Mouse (Mus musculus): ENCODE data around the gene Ano6.

Ano6 gene

GRCm38 (mm10) chr15:95796062-95796461 is 5.4 kb downstream of the Ano6 start:
- DNase-seq (ENCODE audit: low spot score in 2 of 2): no peak

GRCm38 (mm10) chr15:95797144-95797983 is 6.7 kb downstream of the Ano6 start:
- peak in 1 of 2 experiments; percentile 35 for DNase-seq (ENCODE audit: low spot score in 2 of 2)

- no peak for DNase-seq (ENCODE audit: low spot score in 2 of 2)
These were observed 7.6 kb downstream of the Ano6 start for GRCm38 (mm10) chr15:95798266-95798665.

DNA sequence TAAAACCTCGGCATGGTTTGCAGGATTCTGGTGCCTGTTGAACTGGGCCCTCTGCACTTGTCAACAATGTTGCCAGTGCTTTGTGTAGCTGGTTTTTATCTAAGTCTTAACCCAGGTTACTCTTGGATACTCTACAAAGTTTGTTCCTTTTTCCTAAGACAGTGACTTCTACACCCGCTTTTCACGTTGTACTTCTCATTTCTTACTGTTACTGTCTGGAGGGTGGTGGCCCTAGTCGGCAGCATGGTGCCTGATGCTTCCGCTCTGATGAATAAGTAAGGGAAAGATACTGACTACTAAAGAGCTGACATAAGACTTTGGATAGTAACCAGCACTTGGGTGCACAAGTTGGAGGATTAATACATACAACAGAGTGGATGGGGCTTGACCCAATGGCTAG is 9.0 kb downstream of the Ano6 start:
- no peak for DNase-seq (ENCODE audit: low spot score in 2 of 2)

DNA sequence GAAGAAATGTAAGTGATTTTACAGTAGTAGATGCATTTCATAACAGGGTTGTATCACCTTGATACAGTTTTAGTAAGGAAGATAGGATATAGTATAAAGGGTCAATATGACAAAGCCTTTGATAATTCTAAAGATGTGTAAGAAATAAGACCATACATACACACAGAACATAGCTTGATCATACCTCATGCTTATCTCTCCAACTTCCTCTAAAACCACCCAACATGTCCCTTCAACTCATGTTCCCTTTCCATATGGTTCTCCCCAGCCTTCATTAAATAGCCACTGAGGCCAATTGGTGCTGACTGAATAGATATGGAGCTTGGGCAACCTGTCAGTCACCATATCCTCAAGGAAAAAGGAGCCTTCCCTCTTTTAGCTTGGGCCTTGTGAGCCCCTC is 9.4 kb downstream of the Ano6 start:
- DNase-seq (ENCODE audit: low spot score in 2 of 2): no peak

DNA sequence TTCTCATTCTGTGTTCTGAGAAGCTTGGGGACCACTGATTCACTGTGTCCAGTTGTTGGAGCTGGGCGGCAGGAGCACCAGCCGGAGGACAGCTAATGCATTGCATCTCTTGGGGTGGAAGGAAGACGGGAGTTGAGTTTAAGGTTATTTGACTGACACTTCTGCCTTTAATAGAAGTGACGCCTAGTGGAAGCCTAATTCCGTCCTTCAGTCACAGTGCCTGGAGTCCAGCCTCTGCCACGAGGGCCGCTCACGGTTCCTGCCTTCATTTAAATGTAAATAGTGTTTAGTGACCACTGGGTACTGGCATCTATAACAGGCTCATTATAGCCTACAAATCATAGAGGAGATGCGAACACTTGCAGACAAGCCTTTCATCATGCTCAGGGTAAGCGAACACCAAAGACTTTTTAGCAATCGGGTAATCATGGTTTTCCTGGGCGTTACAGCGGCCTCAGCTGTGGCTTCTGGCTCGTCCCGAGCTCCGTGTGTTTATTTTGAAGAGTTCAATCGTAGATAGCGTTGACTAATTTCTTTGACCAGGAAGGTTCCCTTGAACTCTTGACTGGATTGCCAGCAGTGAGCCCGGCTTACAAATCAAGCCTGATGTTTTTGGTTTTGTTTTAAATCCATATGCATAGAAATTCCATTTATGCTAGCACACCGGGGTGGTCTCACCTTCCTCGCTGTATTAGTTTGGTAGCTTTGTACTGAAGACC is 10.8 kb downstream of the Ano6 start:
- DNase-seq (ENCODE audit: low spot score in 2 of 2): no peak

GRCm38 (mm10) chr15:95802140-95802539 is 11.5 kb downstream of the Ano6 start:
- DNase-seq (ENCODE audit: low spot score in 2 of 2): no peak

- DNase-seq (ENCODE audit: low spot score in 2 of 2): no peak
These were observed 12.1 kb downstream of the Ano6 start for GRCm38 (mm10) chr15:95802762-95803161.

DNA sequence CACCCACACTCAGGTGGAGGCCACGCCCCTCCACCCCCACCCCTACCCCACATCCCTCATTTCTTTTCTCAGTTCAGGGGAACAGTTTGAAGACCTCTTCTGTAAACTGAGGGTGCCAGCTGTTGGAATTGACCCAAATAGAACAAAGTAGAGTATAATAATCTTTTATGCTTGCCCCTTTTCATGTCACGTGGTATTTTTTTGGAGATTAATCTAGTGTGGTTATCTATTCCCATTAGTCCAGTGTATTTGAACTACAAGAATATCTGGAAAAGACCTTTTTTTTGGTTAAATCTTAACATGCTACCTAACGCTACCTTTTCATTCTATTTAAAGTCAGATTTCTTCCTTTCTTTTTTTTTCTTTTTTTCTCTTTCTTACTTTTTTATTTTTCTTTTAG is 12.8 kb downstream of the Ano6 start:
- no peak for DNase-seq (ENCODE audit: low spot score in 2 of 2)

DNA sequence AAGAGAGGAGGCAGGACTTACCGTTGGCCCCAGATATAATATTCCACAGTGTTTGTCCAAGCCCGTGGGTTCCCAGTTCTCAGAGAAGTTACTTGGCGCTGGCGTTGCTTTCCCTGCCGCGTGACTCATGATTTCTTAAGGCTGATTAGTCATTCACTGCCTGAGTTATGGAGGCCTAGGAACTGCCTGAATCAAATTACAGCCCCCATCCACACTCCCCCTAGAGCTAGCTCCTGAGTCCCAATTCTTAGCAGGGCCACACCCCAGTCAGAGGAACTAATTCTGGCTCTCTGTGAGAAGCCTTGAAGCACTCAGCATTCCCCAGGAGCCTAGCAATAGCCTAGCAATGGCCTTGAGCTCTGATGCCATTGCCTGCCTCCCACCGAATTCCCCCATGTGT is 13.6 kb downstream of the Ano6 start:
- DNase-seq (ENCODE audit: low spot score in 2 of 2): no peak

DNA sequence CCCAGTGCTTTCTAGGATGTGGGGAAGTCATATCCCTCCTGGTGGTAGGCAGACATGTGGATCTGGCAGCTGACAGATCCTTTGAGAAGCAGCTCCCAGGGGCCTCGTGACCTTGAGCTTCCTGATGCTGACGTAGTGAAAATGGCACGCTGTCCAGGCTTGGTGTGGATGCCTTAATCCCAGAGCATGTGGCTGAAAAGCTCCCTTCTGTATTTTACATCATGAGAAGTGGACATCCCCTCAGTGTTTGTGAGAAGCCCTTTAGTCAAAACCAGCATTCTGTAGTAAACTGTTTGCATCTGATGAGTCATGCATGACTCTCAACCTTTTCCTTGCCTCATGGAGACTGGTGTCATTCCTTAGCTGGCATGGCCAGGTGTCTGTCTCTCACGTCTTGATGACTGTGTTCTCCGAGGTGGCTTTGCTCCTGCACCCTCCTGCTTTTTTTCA is 14.4 kb downstream of the Ano6 start:
- DNase-seq (ENCODE audit: low spot score in 2 of 2): no peak

GRCm38 (mm10) chr15:95807908-95808307 is 17.3 kb downstream of the Ano6 start:
- no peak for DNase-seq (ENCODE audit: low spot score in 2 of 2)

DNA sequence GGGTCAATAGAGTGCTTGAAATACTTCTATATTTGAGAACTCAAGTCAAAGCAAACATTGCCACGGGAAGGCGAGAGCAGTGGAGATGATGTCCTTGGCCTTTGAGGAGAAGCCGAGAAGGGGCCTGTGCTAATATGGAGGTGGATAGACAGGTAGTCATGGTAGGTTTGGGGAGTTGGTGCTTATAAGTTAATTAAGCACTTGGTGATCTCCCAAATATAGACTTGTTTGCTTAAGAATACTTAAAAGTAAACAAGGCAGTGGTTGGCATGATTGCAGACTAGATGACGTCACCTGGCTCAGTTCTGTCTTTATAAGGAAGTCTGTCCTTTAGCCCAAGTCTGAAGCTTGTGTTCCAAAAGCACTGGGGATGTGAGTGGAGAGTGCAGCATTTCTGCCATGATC is 19.7 kb downstream of the Ano6 start:
- no peak for DNase-seq (ENCODE audit: low spot score in 2 of 2)

DNA sequence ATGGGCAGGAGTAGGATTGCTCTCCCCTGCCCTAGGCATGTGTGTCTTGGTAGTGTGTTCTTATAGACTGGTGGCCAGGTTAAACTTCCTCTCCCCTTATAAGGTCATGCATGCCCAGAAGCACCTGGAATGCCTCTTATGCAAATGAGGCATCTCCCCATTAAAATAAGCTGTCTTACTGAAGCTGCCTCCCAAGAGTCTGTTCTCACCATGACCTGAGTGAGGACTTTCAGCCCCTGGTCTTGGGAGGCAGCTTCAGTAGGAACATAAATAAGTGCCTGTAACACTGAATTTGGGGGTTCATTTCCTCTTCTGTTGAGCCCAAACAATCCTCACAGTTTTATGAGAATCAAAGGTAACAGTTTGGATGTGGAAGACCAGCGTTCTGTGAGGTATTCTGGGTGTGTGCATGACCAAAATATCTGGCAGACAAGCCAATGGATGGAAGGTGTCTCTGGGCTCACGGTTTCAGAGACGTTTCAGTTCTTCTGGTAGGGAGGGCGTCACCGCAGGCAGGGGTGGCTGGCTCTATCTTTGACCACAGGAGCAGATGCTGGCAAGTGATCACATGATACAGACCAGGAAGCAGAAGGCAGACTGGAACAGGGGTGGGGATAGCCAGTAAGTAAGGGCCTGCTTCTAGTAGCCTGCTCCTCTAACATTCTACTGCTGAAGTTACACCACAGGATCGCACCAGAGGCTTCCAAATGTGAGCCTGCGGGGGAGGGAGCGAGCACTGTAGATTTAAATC is 22.4 kb downstream of the Ano6 start:
- no peak for DNase-seq (ENCODE audit: low spot score in 2 of 2)

GRCm38 (mm10) chr15:95817501-95817900 is 26.9 kb downstream of the Ano6 start:
- DNase-seq (ENCODE audit: low spot score in 2 of 2): no peak

DNA sequence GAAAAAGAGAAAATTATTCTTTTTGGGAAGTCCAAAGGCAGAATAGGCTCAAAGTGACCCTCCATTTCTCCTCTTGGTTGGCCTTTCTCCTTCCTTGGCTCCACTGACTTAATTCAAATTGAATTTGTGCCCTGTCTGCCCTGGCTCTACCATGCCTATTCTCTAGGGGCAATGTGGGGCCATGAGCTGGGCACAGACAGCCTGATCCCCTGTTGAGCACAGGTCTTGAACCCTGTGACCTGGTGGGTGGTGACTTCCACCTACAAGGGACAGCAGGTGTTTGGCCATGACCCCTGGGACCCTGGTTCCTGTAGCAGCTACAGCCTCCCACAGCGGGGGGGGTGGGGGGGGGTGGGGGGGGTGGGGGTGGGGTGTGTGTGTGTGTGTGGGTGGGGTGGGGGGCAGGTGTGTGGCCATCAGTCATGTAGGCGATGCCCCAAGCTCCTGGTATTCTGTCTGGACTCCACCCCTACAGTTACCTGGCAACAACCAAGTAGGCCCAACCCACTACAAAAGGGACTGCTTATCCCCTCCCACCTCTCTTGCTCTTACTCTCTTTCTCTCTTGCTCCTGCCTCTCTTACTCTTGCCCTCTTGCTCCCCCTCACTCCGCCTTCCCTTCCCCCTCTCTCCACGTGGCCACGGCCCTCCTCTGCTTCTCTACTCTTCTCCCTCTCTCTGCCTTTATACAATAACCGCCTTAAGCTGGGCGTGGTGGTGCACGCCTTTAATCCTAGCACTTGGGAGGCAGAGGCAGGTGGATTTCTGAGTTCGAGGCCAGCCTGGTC is 28.8 kb downstream of the Ano6 start:
- DNase-seq (ENCODE audit: low spot score in 2 of 2): no peak

GRCm38 (mm10) chr15:95820142-95820541 is 29.5 kb downstream of the Ano6 start:
- no peak for DNase-seq (ENCODE audit: low spot score in 2 of 2)

DNA sequence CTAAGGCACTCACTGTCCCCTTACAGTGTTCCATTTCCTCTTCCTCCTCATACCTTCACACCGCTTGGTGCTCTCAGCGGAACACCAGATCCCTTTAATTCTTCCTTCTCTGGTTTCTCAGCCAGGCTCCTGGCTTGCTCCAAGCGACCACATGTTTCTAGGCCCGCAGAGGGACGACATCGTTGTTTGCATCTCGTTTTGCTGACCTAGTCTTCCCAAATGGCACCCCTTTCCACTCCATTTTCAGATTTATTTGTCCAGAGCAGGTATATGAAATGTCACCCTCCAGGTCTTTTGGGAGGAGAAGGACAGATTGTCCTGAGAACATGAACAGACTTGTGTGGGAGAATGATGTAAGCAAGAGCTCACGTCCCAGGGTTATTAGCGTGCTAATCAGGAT is 30.0 kb downstream of the Ano6 start:
- DNase-seq (ENCODE audit: low spot score in 2 of 2): no peak

- no peak for DNase-seq (ENCODE audit: low spot score in 2 of 2)
These were observed 31.5 kb downstream of the Ano6 start for GRCm38 (mm10) chr15:95822099-95822498.

DNA sequence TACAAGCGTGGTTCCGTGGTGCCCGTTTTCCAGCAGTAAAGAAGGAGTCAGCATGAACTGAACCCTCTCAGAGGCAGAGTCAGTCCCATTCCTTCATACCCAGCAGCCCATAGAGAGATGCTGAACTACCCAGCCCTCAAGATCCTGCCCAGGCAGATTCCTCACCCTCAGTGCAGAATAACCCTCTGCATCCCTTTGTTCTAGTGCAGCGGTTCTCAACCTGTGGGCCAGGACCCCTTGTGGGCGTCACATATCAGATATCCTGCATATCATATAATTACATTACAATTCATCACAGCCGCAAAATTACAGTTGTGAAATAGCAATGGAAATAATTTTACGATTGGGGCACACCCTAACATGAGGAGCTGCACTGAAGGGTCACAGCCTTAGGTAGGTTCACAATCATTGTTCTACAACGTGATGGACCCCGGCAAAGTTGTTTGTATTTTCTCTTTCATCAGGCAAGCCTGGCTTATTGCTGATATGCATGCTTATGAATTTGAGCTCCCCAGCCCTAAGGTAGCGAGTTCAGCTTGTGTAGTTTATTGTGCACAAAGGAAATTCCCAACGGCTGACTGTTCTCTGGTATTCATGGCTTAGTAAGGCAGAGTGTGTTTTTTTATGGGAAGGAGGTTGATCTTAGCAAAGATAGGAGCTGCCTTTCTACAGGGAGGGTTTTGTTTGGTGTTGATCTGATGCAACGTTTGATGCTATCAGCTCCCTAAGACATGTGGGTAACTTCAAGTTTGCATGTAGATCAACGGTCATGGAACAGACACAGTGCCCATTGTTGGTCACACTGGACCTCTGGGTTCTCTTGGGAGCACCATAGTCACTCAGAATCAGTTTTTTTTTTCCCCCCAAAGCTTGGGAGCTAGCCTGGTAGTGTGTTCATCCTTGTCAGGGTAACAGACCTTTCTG is 33.0 kb downstream of the Ano6 start:
- no peak for DNase-seq (ENCODE audit: low spot score in 2 of 2)

- DNase-seq (ENCODE audit: low spot score in 2 of 2): no peak
These were observed 35.9 kb downstream of the Ano6 start for GRCm38 (mm10) chr15:95826516-95826915.

All from spleen, postnatal 10 days (tissue).